Mouse (Mus musculus): ENCODE results near the gene Med20.
A peak's percentile ranks its signal among the peaks of the same experiment; 100 is the strongest.
"Not testable (repeated sequence)": the region's sequence is repeated elsewhere in the genome, so short reads cannot be mapped to it uniquely, and the experiment has no call there.

Gene Med20

DNA sequence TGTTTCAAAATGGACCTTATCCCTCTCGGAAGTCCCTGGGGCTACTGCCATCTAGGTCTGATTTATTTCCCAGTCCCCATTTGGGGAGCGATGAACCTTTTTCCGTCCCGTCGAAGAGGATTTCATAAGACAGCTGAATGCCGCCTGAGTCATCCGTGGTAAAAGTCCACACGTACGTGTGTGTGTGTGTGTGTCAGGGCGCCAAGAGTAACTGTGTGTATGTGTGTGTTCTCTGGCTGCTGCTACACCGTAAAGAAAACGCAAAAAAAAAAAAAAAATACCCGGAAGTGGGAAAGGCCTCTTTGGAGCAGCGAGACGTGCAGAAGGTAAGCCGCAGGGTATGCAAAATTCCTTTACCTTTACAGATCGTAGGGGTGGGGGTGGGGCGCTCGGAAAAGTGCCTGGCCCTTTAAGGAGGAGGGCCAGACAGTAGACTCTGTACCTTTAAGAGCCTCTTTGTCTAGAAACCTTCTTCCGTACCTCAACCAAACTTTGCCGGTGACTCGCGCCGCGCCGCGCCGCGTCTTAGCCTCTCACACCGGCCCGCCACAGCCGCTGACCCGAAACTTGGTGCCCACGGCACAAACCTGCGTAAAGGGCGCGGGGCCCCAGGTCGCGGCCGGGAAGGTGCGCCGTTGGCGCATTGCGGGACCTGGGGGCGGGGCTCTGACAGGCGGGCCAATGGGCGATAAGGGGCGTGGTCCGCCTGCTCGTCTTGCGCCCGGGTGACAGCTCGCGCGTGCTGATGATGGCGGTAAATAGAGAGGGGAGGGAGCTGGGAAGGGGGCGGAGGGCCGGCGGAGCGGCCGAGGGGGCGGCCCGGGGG, 17.7 kb downstream of the Med20 start:
- DNase-seq (ENCODE audit: low spot score), result peak; percentile 96

DNA sequence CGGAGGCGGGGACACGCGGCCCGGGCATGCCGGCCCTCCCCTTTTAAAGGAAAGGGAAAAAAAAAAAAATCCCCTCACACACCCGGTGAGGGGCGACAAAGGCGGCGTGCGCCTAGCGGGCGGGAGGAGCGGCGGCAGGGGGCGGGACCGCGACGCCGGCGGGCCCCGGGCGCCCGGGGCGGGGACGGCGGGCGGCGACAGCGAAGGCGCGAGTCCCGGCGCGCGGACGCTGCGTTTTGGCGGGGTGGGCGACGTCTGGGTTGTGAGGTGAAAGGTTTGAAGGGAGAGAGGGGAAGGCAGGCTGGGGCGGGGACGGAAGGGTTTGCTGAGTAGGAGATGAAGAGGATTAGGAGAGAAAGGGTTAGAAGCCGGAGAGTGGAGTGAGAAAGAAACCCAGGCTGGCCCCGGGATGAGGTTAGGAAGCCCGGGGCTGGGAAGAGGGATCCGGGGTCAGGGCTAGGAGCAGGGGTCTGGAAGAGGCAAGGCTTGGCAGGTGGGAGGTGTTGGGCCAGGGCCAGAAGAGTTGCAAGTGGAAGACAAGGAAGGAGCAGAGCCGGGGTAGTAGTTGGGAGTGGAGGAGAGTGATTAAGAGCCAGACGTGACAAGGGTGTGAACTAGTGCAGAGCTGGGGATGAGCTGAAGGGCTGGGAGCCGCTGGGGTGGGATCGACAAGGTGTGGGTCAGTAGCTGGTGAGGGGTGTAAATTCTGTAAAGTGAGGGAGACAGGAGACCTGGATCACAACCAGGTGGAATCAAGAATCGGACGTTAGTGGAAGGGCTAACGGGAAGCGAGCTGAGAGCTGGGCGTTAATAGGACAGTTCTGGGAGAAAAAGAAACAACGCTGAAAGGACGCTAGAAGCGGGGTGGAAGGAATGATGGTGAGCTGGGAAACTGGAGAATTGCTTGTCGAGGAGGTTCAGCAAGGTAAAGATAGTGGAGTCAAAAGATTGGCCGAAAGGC, 18.6 kb downstream of the Med20 start:
- no peak for DNase-seq (ENCODE audit: low spot score)

DNA sequence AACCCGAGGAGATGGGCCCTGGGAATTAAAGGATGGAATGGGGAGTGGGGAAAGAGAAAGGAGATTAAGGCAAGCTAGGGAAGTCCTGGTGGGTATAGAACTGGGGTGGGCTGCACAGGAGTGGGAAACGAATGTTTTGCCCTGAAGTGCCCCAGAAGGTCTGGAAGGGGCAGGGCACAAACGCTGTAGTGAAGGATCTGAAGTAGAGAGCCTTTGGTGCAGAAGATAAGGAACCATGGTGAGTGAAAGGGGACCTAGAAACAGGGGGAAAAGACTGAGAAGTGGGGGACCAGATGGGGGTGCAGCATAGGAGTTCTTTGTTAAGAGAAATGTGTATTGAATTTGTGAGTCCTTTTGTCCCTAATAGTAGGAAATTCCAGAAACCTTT, 19.3 kb downstream of the Med20 start, which contains the start of gene Usp49:
Usp49 (plus strand) TSS at position 13 of the 388 bp plus-strand sequence.
- DNase-seq (ENCODE audit: low spot score), result no peak

DNA sequence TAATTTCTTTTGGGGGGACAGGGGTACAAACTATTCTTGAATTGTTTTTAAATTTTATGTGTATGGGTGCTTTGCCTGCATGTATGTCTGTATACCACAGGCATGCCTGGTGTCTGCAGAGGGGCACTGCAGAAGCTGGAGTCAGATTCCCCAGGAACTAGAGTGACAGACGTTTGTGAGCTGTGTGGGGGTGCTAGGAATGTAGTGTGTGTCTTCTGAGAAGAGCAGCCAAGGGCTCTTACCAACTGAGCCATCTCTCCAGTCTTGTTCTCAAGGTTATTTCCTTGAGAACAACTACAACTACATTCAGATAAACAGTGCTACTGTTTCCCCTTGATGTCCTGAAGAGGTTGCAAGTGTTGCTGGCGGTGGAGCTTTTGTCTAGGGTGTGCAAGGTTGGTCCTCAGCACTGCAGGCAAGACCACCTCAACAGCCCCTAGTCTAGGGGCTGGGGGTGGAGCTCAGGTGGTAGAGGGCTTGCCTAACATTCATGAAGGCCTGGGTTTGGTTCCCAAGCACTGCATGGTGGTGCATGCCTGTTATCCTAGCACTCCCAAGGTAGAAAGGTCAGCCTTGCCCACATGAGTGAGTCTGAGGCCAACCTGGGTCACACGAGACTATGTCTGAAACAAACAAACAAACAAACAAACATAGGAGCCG, 20.9 kb downstream of the Med20 start:
- DNase-seq (ENCODE audit: low spot score), result no peak

DNA sequence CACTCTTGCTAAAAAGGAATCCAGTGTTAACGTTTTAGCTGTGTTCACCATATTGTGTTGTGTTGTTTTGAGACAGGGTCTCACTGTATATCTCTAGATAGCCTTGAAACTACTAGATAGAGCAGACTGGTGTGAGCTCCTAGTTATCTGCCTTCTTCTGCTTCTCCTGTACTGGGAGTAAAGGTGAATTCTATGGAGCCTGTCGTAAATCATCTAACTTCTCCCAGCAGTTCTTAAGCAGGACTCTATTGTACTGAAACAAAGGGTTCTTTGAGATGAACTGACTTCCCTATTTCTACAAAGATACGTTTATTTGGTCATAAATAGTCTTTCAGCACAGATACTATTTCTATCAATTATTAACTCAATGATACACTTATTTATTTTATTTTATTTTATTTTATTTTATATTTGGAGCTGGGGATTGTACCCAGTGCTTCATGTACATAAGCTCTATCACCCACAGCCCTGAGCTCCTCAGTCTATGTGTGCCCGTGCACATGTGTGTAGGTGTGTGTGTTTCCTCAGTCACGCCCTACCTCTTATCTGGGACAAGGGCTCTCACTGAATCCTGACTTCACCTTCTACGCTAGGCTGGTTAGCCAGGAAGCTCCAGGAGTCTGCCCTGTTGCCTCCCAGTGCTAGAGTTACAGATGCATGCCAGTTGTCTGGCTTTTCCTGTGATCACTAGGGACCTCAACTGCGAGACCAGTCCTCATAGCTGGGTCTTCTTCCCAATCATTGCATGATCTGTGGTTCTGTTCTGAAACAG, 22.8 kb downstream of the Med20 start:
- no peak for DNase-seq (ENCODE audit: low spot score)

GRCm38 (mm10) chr17:47642992-47643391, 31.6 kb downstream of the Med20 start:
- DNase-seq (ENCODE audit: low spot score), result no peak

GRCm38 (mm10) chr17:47646683-47647082, 35.3 kb downstream of the Med20 start:
- peak; percentile 49 for DNase-seq (ENCODE audit: low spot score)

DNA sequence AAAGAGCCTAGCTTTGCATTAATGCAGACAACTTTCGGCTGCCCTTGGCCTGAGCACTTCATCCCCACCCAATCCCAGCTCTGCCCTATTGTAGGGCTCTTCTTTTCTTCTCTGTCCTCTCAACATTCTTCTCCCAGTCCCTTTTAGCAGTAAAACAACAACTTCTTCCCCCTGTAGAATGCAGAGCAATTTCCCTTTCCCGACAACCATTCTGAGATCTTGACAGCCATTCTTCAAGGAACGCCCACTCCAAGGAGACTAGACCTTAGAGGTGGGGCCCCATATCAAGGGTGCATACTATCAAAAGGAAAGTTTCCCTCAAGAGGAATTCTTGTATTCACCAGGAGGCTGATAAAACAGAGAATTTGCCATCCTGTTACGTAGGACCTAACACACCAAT, 37.6 kb downstream of the Med20 start:
- no peak for DNase-seq (ENCODE audit: low spot score)

DNA sequence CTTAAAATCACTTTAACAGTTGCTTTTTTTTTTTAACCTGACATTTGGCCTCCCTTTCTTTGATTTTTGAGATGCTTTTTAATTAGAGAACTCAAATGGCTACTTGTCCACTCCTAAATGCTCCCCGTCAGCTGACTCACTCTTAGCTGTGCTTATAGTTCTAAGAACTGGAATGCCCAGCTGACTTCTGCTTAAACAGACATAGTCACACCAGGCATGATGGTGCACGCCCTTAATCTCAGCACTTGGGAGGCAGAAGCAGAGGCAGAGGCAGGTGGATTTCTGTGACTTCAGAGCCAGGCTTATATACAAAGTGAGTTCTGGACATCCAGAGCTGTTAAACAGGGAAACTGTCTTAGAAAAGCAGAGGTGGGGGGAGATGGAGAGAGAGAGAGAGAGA, 40.6 kb downstream of the Med20 start:
- DNase-seq (ENCODE audit: low spot score), result no peak

GRCm38 (mm10) chr17:47654346-47654745, 43.0 kb downstream of the Med20 start:
- DNase-seq (ENCODE audit: low spot score), result not testable (repeated sequence)

- DNase-seq (ENCODE audit: low spot score), result no peak
Measured at GRCm38 (mm10) chr17:47655697-47656096, 44.3 kb downstream of the Med20 start.

DNA sequence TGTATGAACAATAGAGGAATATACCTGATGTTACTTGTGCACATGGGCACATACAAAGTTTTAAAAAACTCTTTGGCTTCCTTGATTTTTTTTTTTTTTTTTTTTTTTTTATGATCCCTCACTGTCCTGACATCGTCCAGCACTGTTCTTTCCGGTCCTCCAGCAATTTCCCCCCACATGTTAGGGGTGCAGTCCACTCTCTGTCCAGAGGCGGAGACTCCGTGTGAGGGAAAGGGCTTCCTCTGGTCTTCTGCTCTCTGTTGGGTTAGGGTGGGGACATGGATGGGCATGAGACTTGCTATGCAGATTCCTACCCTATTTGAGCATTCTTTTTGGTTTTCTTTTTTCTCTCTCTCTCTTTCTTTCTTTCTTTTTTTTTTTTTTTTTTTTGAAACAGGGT, 46.5 kb downstream of the Med20 start:
- no peak for DNase-seq (ENCODE audit: low spot score)

GRCm38 (mm10) chr17:47658741-47659243, 47.4 kb downstream of the Med20 start:
- DNase-seq (ENCODE audit: low spot score), result no peak

GRCm38 (mm10) chr17:47663009-47663713, 51.8 kb downstream of the Med20 start:
- DNase-seq (ENCODE audit: low spot score), result no peak

DNA sequence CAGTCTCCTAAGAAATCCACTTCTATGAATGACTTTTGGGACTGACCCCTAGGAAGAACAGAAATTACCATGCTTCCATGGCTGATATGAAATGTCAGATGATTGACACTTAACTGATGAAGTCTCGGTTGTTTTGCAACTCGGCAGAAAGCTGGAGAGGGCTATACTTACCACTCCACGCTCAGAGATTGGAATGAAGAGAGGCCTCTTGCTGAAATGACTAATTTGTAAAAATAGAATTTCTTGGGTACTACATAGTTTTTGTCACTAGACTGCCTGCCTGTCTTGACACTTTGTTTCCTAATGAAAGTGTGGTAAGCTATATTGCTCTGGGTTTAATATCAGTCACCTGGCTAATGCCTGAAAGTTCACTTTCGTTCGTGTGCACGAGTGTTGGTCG, 53.1 kb downstream of the Med20 start:
- no peak for DNase-seq (ENCODE audit: low spot score)

DNA sequence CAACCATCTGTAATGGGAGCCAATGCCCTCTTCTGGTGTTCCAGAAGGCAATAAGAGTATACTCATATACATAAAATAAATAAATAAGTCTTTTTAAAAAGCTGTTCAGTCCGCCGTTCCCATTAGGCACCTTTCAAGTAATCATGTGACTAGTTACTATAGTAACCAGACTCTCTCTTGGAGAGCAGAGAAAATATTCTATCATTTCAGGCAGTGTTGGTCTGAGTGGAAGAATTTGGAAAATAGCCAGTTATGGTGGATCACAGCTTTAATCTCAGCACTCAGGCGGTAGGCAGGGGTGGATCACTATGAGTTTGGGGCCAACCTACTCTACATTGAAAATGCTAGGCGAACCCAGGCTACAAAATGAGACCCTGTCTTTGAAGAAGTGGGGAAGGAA, 57.8 kb downstream of the Med20 start:
- no peak for DNase-seq (ENCODE audit: low spot score)

DNA sequence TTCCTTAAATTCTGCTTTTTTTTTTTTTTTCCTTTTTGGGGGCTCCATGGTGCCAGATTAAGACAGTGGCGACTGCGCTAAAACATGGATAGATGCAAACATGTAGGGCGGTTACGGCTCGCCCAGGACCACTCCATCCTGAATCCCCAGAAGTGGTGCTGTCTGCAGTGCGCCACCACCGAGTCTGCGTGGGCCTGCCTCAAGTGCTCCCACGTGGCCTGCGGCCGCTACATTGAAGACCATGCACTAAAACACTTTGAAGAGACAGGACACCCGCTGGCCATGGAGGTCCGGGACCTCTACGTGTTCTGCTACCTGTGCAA, 60.6 kb downstream of the Med20 start:
- no peak for DNase-seq (ENCODE audit: low spot score)

DNA sequence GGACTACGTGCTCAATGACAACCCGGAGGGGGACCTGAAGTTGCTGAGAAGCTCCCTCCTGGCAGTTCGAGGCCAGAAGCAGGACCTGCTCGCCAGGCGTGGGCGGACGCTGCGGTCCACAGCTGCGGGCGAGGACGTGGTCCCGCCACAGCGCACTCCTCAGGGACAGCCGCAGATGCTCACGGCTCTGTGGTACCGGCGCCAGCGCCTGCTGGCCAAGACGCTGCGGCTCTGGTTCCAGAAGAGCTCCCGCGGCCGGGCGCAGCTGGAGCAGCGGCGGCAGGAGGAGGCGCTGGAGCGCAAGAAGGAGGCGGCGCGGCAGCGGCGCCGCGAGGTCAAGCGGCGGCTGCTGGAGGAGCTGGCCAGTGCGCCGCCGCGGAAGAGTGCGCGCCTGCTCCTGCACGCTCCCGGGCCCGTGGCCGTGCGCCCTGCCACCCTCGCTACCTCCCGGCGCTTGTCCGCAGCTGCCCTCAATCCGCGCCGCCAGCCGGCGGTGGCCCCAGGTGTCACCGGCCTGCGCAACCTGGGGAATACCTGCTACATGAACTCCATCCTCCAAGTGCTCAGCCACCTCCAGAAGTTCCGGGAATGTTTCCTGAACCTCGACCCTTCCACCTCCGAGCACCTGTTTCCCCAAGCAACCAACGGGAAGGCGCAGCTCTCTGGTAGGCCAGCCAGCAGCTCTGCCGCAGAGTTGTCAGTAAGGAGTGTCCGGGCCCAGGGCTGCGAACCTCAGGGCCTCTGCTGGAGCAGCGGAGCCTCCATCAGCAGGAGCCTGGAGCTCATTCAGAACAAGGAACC, 61.1 kb downstream of the Med20 start:
- DNase-seq (ENCODE audit: low spot score), result no peak
